Mouse (Mus musculus): ENCODE data around the gene Adk. TPM values are rescaled to one million over a fixed set of nuclear protein-coding genes. Genes with fewer than 3 reads are reported as not detected.

The Adk gene
- polyA plus RNA-seq, 1 experiment from 2014 or later, result 112 TPM

- H3K4me2 ChIP-seq, result no peak overlapping the region
- no peak overlapping the region for H3K27ac ChIP-seq (ENCODE audit: low read depth, low read length)
- no peak overlapping the region for H3K9ac ChIP-seq (ENCODE audit: low read length)
- no peaks in the 10 kb centered on the region for H3K27me3 ChIP-seq (ENCODE audit: control insufficient read depth, insufficient read depth, low read length)
- no peak for DNase-seq (ENCODE audit: low spot score, missing footprints)
- H3K4me1 ChIP-seq (ENCODE audit: control insufficient read depth, insufficient read depth, low read length), result no peaks in the 10 kb centered on the region; the same call in 1 of the 2 replicates
- 90% methylated on average over 6 of the region's 6 CpGs for WGBS
- ATAC-seq (ENCODE audit: low FRiP score), result no peak
- no peaks in the 10 kb centered on the region for H3K9me3 ChIP-seq (ENCODE audit: control insufficient read depth, low read length)
- H3K4me3 ChIP-seq (ENCODE audit: low read depth, low read length), result no peak overlapping the region
- H3K36me3 ChIP-seq (ENCODE audit: control insufficient read depth, insufficient read depth, low read length), result no peaks in the 10 kb centered on the region
Measured at GRCm38 (mm10) chr14:21223456-21223855, 171.1 kb downstream of the Adk start.

- DNase-seq (ENCODE audit: low spot score, missing footprints) (no peak), ATAC-seq (ENCODE audit: low FRiP score) (no peak)
- Histone ChIP-seq H3K9ac (ENCODE audit: low read length) (no peak overlapping the region), H3K27ac (ENCODE audit: low read depth, low read length) (no peak overlapping the region), H3K4me1 (ENCODE audit: control insufficient read depth, insufficient read depth, low read length) (no peaks in the 10 kb centered on the region; the same call in 1 of the 2 replicates), H3K27me3 (ENCODE audit: control insufficient read depth, insufficient read depth, low read length) (no peaks in the 10 kb centered on the region), H3K4me3 (ENCODE audit: low read depth, low read length) (no peak overlapping the region), H3K4me2 (no peak overlapping the region), H3K36me3 (ENCODE audit: control insufficient read depth, insufficient read depth, low read length) (no peaks in the 10 kb centered on the region), H3K9me3 (ENCODE audit: control insufficient read depth, low read length) (no peaks in the 10 kb centered on the region)
- 85% methylated on average over 3 of the region's 3 CpGs for WGBS
Measured at GRCm38 (mm10) chr14:21223971-21224635, 171.7 kb downstream of the Adk start.

- DNase-seq (ENCODE audit: low spot score, missing footprints) (peak; percentile 49), ATAC-seq (ENCODE audit: low FRiP score) (no peak)
- 98% methylated on average over 2 of the region's 2 CpGs for WGBS
- no peak overlapping the region for H3K4me3 ChIP-seq (ENCODE audit: low read depth, low read length)
- H3K4me2 ChIP-seq, result no peak overlapping the region
- no peak overlapping the region for H3K27ac ChIP-seq (ENCODE audit: low read depth, low read length)
- H3K27me3 ChIP-seq (ENCODE audit: control insufficient read depth, insufficient read depth, low read length), result no peaks in the 10 kb centered on the region
- H3K4me1 ChIP-seq (ENCODE audit: control insufficient read depth, insufficient read depth, low read length), result no peaks in the 10 kb centered on the region
- no peaks in the 10 kb centered on the region for H3K9me3 ChIP-seq (ENCODE audit: control insufficient read depth, low read length)
- H3K9ac ChIP-seq (ENCODE audit: low read length), result no peak overlapping the region
- H3K36me3 ChIP-seq (ENCODE audit: control insufficient read depth, insufficient read depth, low read length), result no peaks in the 10 kb centered on the region
Measured at GRCm38 (mm10) chr14:21237051-21237450, 184.7 kb downstream of the Adk start.

- no peak overlapping the region for H3K4me2 ChIP-seq
- DNase-seq (ENCODE audit: low spot score, missing footprints), result no peak
- ATAC-seq (ENCODE audit: low FRiP score), result no peak
- no peaks in the 10 kb centered on the region for H3K9me3 ChIP-seq (ENCODE audit: control insufficient read depth, low read length)
- no peaks in the 10 kb centered on the region for H3K27me3 ChIP-seq (ENCODE audit: control insufficient read depth, insufficient read depth, low read length)
- WGBS, result 96% methylated on average over 5 of the region's 5 CpGs
- H3K36me3 ChIP-seq (ENCODE audit: control insufficient read depth, insufficient read depth, low read length), result no peaks in the 10 kb centered on the region
- no peaks in the 10 kb centered on the region for H3K4me1 ChIP-seq (ENCODE audit: control insufficient read depth, insufficient read depth, low read length)
- H3K27ac ChIP-seq (ENCODE audit: low read depth, low read length), result no peak overlapping the region
- no peak overlapping the region for H3K4me3 ChIP-seq (ENCODE audit: low read depth, low read length)
- no peak overlapping the region for H3K9ac ChIP-seq (ENCODE audit: low read length)
Measured at GRCm38 (mm10) chr14:21241105-21241504, 188.7 kb downstream of the Adk start.

GRCm38 (mm10) chr14:21251386-21251785 lies 199.0 kb downstream of the Adk start:
- Histone ChIP-seq H3K4me2 (no peak overlapping the region; the same call in 1 of the 2 replicates), H3K9ac (ENCODE audit: low read length) (no peak overlapping the region), H3K4me1 (ENCODE audit: control insufficient read depth, insufficient read depth, low read length) (peaks cover 21% of the 10 kb centered on the region; the same call in 1 of the 2 replicates), H3K4me3 (ENCODE audit: low read depth, low read length) (no peak overlapping the region), H3K36me3 (ENCODE audit: control insufficient read depth, insufficient read depth, low read length) (no peaks in the 10 kb centered on the region), H3K27me3 (ENCODE audit: control insufficient read depth, insufficient read depth, low read length) (no peaks in the 10 kb centered on the region), H3K9me3 (ENCODE audit: control insufficient read depth, low read length) (no peaks in the 10 kb centered on the region), H3K27ac (ENCODE audit: low read depth, low read length) (peak overlapping the region; percentile 92)
- 45% methylated on average over 5 of the region's 5 CpGs for WGBS
- peak; percentile 92 for DNase-seq (ENCODE audit: low spot score, missing footprints)
- no peak for ATAC-seq (ENCODE audit: low FRiP score)

- Histone ChIP-seq H3K9me3 (ENCODE audit: control insufficient read depth, low read length) (no peaks in the 10 kb centered on the region), H3K9ac (ENCODE audit: low read length) (peak overlapping the region; percentile 42; the same call in 1 of the 2 replicates), H3K4me3 (ENCODE audit: low read depth, low read length) (no peak overlapping the region), H3K4me2 (peak overlapping the region; percentile 26; the same call in 1 of the 2 replicates), H3K27ac (ENCODE audit: low read depth, low read length) (peak overlapping the region; percentile 92), H3K4me1 (ENCODE audit: control insufficient read depth, insufficient read depth, low read length) (peaks cover 21% of the 10 kb centered on the region; the same call in 1 of the 2 replicates), H3K36me3 (ENCODE audit: control insufficient read depth, insufficient read depth, low read length) (no peaks in the 10 kb centered on the region), H3K27me3 (ENCODE audit: control insufficient read depth, insufficient read depth, low read length) (no peaks in the 10 kb centered on the region)
- peak; percentile 92 for ATAC-seq (ENCODE audit: low FRiP score)
- DNase-seq (ENCODE audit: low spot score, missing footprints), result peak; percentile 97
- WGBS, result 9% methylated on average over 7 of the region's 7 CpGs
Measured at GRCm38 (mm10) chr14:21252326-21252886, 200.0 kb downstream of the Adk start.

- H3K9me3 ChIP-seq (ENCODE audit: control insufficient read depth, low read length), result no peaks in the 10 kb centered on the region
- peak overlapping the region; percentile 84 for H3K27ac ChIP-seq (ENCODE audit: low read depth, low read length)
- DNase-seq (ENCODE audit: low spot score, missing footprints), result peak; percentile 94
- H3K9ac ChIP-seq (ENCODE audit: low read length), result no peak overlapping the region; the same call in 1 of the 2 replicates
- no peak overlapping the region for H3K4me3 ChIP-seq (ENCODE audit: low read depth, low read length)
- no peaks in the 10 kb centered on the region for H3K27me3 ChIP-seq (ENCODE audit: control insufficient read depth, insufficient read depth, low read length)
- H3K36me3 ChIP-seq (ENCODE audit: control insufficient read depth, insufficient read depth, low read length), result no peaks in the 10 kb centered on the region
- H3K4me2 ChIP-seq, result peak overlapping the region; percentile 18; the same call in 1 of the 2 replicates
- 14% methylated on average over 5 of the region's 5 CpGs for WGBS
- peak; percentile 62 for ATAC-seq (ENCODE audit: low FRiP score)
- H3K4me1 ChIP-seq (ENCODE audit: control insufficient read depth, insufficient read depth, low read length), result peaks cover 21% of the 10 kb centered on the region; the same call in 1 of the 2 replicates
Measured at GRCm38 (mm10) chr14:21253321-21253992, 201.1 kb downstream of the Adk start.

- Histone ChIP-seq H3K9me3 (ENCODE audit: control insufficient read depth, low read length) (no peaks in the 10 kb centered on the region), H3K9ac (ENCODE audit: low read length) (no peak overlapping the region), H3K4me1 (ENCODE audit: control insufficient read depth, insufficient read depth, low read length) (peaks cover 21% of the 10 kb centered on the region; the same call in 1 of the 2 replicates), H3K4me2 (no peak overlapping the region), H3K27ac (ENCODE audit: low read depth, low read length) (peak overlapping the region; percentile 84), H3K4me3 (ENCODE audit: low read depth, low read length) (no peak overlapping the region), H3K36me3 (ENCODE audit: control insufficient read depth, insufficient read depth, low read length) (no peaks in the 10 kb centered on the region), H3K27me3 (ENCODE audit: control insufficient read depth, insufficient read depth, low read length) (no peaks in the 10 kb centered on the region)
- WGBS, result 63% methylated on average over 2 of the region's 2 CpGs
- no peak for ATAC-seq (ENCODE audit: low FRiP score)
- DNase-seq (ENCODE audit: low spot score, missing footprints), result peak; percentile 91
Measured at GRCm38 (mm10) chr14:21253993-21254339, 201.6 kb downstream of the Adk start.

- no peak for DNase-seq (ENCODE audit: low spot score, missing footprints)
- H3K27ac ChIP-seq (ENCODE audit: low read depth, low read length), result no peak overlapping the region
- H3K36me3 ChIP-seq (ENCODE audit: control insufficient read depth, insufficient read depth, low read length), result no peaks in the 10 kb centered on the region
- no peaks in the 10 kb centered on the region for H3K27me3 ChIP-seq (ENCODE audit: control insufficient read depth, insufficient read depth, low read length)
- no peaks in the 10 kb centered on the region for H3K9me3 ChIP-seq (ENCODE audit: control insufficient read depth, low read length)
- ATAC-seq (ENCODE audit: low FRiP score), result no peak
- no peak overlapping the region for H3K4me2 ChIP-seq
- no peak overlapping the region for H3K9ac ChIP-seq (ENCODE audit: low read length)
- H3K4me1 ChIP-seq (ENCODE audit: control insufficient read depth, insufficient read depth, low read length), result no peaks in the 10 kb centered on the region
- no peak overlapping the region for H3K4me3 ChIP-seq (ENCODE audit: low read depth, low read length)
- WGBS, result 92% methylated on average over 8 of the region's 8 CpGs
Measured at GRCm38 (mm10) chr14:21268229-21268628, 215.9 kb downstream of the Adk start.

Measured in midbrain, embryonic 11.5 days (tissue).